Mouse (Mus musculus) spleen, embryonic (tissue): ENCODE measurements around the gene Dpysl4.

Experiments used
- CTCF ChIA-PET: fragments of 350-600 bp; sonication (Branson Sonifier 250); formaldehyde crosslinking; loops from one replicate; lab custom pipeline; 2022; lab: Charles Lee

Dpysl4 gene

GRCm38 (mm10) chr7:139096399-139096798 lies 10.6 kb downstream of the Dpysl4 start:
- CTCF ChIA-PET, result no interaction called here

DNA sequence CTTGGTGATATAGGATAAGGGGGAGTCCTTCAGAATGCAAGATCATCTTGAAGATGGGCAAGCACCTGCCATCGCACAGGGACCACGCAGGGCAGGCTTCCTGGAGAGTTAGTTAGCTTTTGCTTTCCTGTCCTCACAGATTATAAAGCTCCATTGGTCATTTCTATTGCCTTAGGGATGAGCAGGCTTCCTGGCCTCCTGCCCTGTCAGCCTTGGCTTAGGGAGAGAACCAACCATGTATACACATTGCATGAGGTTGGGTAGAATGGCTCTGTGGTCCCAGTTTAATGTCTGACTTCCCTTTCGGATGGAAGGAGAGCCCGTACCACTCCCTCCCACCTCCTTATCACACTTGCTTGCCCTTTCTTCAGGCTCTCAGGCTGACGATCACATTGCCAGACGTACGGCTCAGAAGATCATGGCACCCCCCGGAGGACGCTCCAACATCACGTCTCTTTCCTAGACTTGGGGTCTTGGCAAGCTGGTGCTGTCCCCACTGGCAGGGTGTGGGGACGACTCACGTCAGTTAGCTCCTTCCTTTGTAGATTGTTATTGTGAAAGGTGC lies 14.8 kb downstream of the Dpysl4 start:
- CTCF ChIA-PET, result no interaction called here

DNA sequence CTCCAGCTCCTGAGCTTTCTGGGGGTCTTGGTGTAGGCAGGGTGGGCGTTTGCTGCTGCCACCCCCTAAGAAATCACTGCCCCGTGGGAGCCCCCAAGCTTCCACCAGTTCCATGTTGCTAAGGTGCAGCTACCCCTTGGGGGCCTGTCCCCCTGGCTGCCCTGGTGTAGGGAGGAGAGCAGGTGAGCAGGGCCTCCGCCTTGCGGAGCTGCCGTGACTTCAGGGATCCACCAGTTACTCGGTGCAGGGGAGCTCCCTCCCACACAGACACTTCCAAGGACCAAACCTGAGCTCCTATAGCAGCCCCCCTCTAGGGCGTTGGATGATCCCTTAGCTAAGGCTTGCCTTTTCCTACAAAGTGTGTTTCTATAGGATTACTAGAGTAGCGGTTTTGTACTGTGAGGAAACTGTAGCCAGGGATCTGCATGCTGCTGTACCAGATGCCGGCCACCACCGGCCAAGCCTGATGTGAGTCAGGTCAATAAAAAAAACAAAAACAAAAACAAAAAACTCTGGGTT lies 15.5 kb downstream of the Dpysl4 start:
- CTCF ChIA-PET, result no interaction called here

DNA sequence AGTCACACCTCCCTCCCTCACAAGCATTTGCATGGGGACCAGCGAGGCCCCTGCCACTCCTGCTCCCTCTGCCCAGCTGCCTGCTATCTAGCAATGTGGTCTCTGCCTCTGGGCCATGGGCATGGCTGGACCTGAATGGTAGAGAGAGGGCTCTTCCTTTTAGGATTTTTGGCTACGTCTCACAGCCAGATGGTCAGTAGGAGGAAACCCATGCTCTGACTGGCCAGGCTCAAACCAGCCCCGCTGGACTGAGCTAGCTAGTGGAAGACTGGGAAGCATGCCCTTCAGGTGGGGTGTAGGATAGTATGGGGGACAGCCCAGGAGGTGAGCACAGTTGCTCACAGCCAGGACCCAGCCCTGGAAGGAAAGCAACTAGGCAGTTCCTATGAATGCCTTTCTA lies 16.0 kb downstream of the Dpysl4 start:
- CTCF ChIA-PET, result interaction anchor here (0.6 kb wide), 1 partner anchor 259 kb away, joined by 3 read pairs; no protein-coding TSS in a partner anchor

GRCm38 (mm10) chr7:139103960-139104381 lies 18.2 kb downstream of the Dpysl4 start:
- CTCF ChIA-PET, result no interaction called here

- CTCF ChIA-PET, result no interaction called here
Measured at GRCm38 (mm10) chr7:139105076-139105475, 19.3 kb downstream of the Dpysl4 start.

- CTCF ChIA-PET, result no interaction called here
Measured at GRCm38 (mm10) chr7:139105705-139106104, 19.9 kb downstream of the Dpysl4 start.

DNA sequence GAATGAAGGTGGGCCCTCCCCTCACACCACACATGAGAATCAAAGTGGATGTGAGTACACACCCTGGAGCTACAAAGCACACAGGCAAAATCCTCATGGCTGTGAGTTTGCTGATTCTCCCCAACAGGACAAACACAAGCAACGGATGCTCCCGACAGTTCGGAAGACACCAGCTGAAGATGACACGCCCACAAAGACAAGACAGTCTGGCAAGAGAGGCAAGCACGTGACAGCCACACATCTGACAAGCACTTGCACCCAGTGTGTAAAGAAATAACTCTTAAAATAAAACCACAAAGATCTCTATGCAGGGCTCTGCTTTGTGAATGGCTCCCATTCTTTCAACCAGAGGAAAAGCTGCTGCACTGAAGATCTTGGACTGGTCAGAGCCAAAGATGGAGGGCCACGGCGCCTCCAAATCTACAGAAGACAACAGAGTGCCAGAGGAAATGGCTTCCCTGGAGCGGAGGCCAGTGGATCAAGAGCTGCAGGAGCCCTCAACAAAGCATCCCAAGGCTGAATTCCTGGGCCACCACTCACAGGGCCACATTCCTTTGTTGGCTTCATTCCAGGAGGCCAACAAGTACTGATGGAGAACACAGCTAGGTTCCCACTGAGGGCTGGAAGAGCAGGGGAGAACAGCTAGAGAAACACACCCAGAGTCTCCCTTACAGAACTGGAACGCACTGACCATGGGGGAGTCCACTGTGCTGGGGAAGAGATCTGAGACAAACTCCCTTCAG lies 22.3 kb downstream of the Dpysl4 start:
- CTCF ChIA-PET, result no interaction called here

- CTCF ChIA-PET, result no interaction called here
Measured at GRCm38 (mm10) chr7:139119152-139119774, 33.5 kb downstream of the Dpysl4 start.

DNA sequence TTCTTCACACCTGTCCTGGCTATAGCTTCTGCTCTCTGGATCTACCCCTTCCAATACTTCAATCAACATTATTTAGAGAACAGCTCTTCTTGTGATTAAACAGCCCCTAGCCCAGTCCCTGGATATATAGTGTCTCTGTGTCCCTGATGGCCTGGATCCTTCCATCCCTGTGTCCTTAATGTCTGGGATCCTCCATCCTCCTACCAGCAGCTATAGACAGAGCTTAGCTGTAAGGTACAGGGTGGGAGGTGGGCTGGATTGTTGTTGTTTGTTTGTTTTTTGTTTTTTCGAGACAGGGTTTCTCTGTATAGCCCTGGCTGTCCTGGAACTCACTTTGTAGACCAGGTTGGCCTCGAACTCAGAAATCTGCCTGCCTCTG lies 34.0 kb downstream of the Dpysl4 start:
- CTCF ChIA-PET, result no interaction called here

- CTCF ChIA-PET, result no interaction called here
Measured at GRCm38 (mm10) chr7:139125881-139126280, 40.1 kb downstream of the Dpysl4 start.

DNA sequence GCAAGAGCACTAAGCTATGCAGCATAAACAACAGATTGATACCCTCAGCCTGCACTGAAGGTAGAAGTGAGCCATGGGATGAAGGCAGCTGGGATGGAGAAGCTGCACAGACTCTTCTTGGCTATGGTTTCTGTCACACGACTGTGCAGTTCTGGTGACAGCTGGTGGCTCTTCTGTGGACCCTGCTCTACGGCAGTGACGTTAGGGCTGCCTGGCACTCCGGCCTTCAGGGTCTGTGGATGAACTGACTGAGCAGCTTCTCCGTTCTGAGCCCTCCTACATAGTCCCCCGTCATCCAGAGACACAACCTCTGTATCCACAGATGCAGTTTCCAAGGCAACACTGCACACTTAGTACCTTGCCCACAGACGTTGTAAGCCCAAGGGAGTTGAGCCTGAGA lies 40.7 kb downstream of the Dpysl4 start:
- CTCF ChIA-PET, result no interaction called here

GRCm38 (mm10) chr7:139128994-139129393 lies 43.2 kb downstream of the Dpysl4 start:
- CTCF ChIA-PET, result no interaction called here

DNA sequence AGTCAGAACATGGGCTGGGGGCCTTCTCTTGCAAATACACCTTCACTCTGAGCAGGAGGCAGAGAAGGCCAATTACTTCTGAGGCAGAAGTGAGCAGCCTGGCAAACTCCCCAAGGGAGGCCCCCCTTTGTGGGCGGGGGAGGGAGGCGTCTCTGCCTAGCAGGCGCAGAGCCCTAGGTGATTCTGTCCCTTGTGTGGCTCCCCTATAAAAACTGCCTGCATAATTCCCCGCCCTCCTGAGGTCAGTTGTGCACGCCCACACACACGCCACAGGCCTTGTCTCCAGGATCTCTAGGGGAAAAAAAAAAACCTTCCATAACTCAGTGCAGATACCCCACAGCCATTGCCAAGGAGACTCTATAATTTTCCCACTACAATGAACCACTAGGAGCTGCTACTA lies 44.6 kb downstream of the Dpysl4 start:
- CTCF ChIA-PET, result no interaction called here

DNA sequence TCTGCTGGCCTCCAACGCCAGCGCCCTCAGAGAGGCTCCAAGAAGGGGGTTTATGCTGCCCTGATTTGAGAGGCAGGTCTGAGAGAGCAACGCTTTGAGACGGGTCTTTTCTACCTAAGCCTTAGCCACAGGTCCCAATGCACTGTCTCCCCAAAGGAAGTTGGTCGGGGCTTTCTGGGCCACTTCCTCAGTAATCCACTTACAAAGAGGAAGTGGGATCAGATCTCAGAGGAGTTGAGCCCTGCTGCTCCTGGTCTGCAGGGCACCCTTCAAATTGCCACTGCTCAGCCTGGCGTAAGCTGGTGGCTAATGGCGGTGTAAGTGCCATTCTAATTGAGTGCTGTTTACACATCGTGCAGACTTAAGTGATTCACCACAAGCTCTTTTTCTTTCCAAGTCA lies 45.7 kb downstream of the Dpysl4 start:
- CTCF ChIA-PET, result no interaction called here

GRCm38 (mm10) chr7:139133446-139133845 lies 47.6 kb downstream of the Dpysl4 start:
- CTCF ChIA-PET, result interaction anchor here (0.7 kb wide), 1 partner anchor 136 kb away, joined by 4 read pairs; no protein-coding TSS in a partner anchor

DNA sequence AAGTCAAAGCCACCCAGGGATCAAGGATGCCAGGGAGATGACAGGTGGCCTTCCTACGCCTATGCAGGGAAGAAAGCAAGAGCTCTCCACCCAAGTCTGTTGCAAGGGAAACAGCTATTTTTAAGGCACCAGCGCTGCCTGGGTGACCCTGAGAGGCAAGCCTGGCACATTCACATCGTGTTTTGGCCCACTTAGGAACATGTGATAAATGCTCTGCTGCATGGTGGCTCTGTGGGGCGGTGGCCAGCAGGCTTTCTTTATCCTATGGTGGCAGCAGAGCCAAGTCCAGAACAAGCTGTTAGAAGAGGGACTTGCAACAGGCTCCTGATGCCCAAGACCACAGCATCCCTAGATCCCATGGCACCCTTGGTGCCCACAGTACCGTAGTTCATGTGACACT lies 49.4 kb downstream of the Dpysl4 start:
- CTCF ChIA-PET, result no interaction called here

DNA sequence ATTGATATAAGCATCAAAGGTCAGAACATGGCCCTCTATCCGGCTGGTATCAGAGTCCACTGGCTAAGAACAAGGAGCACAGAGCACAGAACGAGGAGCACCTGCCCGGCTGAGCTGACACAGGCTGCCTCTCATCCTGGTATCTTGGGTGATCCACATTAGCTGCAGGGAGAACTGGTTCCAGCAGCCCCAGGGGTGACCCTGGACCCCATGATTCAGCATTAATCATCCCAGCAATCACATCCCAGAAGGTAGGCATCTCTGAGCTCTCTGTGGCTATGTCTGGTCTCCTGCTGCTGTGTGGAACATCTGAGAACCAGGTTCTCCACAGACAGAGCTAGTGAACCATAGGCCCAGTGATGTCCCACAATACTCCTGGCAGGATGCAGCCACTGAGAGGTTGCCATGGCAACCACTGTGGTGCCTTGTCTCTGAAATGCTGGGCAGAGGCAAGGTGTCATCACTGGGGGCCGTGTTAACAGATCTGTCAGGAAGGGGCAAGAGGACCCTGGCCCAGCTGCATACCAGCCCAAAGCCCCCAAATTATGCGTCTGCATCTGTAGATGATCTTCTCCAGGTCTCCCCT lies 51.2 kb downstream of the Dpysl4 start:
- CTCF ChIA-PET, result no interaction called here

DNA sequence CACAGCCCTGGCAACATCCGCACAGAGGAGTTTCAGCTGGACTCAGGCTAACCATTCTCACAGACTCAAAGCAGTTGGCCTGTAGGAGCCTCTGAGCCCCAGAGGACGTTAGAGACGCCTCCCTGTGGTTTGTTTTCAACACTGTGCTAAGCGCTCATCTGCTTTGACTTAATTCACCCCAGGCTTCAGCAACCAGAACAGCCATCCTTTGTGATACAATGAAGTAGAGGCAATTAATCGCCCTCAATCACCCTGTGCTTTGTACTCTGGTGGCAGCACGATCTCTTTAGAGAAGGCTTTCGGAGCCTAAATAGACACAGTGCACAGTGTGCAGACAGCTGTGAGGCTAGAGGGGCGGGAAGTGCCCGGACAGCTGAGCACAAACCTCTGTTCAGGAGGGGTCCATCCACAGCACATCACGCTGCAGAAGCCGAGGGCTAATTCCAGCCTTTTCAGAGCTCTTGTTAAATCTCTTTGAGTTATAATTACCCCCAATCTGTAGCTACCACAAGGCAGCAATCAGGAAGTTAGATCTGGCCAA lies 54.2 kb downstream of the Dpysl4 start:
- CTCF ChIA-PET, result no interaction called here

GRCm38 (mm10) chr7:139143785-139144184 lies 58.0 kb downstream of the Dpysl4 start:
- CTCF ChIA-PET, result no interaction called here

DNA sequence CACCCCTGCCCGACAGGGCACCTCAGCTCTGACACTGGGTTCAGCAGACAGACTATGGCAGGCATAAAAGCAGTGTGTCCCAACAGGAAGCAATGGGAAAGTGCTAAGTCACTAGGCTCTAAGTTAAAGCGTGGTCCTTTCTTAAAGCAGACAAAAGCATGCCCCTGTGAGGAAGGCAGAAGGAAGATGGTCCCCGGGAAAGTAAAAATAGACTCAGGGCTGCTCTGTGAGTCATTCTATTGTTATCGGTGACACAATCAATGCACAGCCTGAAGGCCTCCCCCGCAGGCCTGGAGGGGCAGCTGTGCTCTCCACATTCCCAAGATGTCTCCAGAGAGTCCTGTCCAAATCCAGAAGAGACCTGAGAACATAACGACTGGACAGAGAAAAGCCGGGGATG lies 60.1 kb downstream of the Dpysl4 start:
- CTCF ChIA-PET, result no interaction called here

DNA sequence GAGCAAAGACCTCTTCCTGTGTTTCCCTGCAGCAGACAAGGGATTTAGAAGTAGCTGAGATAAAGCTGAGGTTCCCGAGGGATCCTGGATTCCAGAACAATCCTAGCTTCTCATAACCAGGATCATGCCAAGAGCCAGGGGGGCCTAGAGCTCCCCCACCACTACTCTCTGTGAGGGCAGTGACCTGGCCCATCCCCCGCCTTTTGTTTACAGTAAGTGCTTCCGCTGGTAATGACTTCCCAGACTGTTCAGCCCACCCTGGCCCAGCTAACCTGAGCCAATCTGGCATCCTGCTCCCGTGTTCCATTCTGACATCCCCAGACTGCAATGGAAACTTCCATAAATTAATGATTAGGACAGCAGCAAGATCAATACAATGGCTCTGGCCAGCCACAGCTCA lies 61.6 kb downstream of the Dpysl4 start:
- CTCF ChIA-PET, result no interaction called here
